Mouse (Mus musculus): ENCODE data around the gene Gpr107.

DNA sequence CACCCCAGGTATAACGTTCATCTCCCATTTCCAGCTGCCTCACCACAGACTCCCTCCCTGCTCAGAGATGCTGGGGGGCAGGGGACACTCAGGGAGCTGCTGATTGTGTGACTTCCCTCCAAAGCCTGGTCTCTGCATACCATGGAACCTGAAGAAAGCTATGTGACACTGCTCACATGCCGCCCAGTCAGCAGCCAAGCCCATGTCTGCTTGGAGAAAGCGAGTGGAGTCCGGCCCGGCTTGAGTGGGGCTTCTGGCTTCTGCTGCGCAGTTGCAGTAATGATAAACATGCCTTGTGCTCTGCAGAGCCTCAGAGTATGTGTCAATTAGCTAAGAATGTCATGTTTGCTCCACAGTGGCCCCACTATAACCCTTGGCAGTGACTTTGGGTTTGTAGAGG, 67.4 kb downstream of the Gpr107 start:
- TF ChIP-seq CTCF (IDR thresholded peaks at IDR 0.05; ENCODE audit: low read depth, low read length) (no peak), POLR2A (IDR thresholded peaks at IDR 0.05; ENCODE audit: extremely low read depth, insufficient read depth, low read length) (no peak)

Data from liver, adult 2 months (tissue).